Mouse (Mus musculus): ENCODE measurements around the gene Clcn7.

DNA sequence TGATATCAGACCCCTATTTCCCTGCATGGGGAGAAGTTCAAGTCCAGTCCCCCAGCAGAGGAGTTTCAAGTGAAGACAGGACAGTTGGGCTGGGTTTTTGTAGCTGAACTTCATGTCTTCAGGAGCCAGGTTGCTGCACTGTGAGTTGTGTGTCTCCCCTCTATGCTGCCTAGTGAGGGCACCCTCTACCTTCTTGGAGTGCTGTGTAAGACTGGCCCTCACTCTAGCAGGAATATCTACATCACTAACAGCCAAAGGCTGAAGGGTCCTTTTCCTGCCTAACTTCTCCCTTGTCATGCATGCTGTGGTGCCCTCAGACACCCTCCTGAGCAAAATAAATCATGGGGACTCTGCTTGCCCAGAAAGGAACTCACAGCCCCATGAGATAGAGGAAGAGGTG, 50.0 kb downstream of the Clcn7 start:
- TF ChIP-seq MYOG (IDR thresholded peaks at IDR 0.05; ENCODE audit: control insufficient read depth in 1 of 3, insufficient read depth in 1 of 3, insufficient read length in 2 of 3, low read depth in 2 of 3) (no peak), MYOD1 (IDR thresholded peaks at IDR 0.05; ENCODE audit: control insufficient read depth in 1 of 3, insufficient read length in 2 of 3, low read depth in 2 of 3) (no peak), POLR2AphosphoS2 (IDR thresholded peaks at IDR 0.05; ENCODE audit: insufficient read length, low read depth) (no peak), POLR2A (IDR thresholded peaks at IDR 0.05; ENCODE audit: insufficient read length, low read depth) (peak; percentile 34), USF1 (IDR thresholded peaks at IDR 0.05; ENCODE audit: low read depth) (no peak), TCF12 (IDR thresholded peaks at IDR 0.05; ENCODE audit: insufficient read depth, poor library complexity, severe bottlenecking) (no peak), CEBPB (IDR thresholded peaks at IDR 0.05; ENCODE audit: insufficient read depth, poor library complexity, severe bottlenecking) (no peak), MAX (IDR thresholded peaks at IDR 0.05; ENCODE audit: low read depth) (no peak)
